Mouse (Mus musculus) right cerebral cortex, postnatal 4 days (tissue): Measurements from ENCODE around the gene Sdk1.
A peak's percentile ranks its signal among the peaks of the same experiment; 100 is the strongest.

Experiments used
- DNase-seq: peaks from one replicate; pipeline ENCODE4 v3.0.0-alpha.2; 2022

The Sdk1 gene

GRCm38 (mm10) chr5:141240841-141241543 is at the start of gene Sdk1:
Sdk1 (plus strand) TSS chr5:141241490.
- DNase-seq, result peak; percentile 98

DNA sequence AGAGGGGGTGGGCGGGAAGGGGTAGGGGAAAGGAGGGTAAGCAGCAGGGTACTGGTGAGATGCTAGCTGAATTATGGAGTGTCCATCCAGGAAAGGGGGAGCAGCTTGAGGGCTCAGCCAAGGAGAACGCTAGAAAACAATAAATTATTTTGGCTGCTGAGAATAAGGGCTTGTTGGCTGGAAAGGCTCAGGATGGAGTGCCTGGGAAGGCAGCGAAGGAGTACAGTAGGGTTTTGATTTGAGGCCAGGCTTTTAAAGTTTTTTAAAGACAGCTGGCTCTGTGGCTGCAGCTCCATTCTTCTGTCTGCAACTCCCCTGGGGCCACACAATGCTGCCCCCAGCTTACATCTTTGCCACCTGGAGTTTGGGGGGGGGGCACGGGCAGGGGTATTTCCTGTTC is 44.0 kb upstream of the Sdk1 start:
- no peak for DNase-seq

GRCm38 (mm10) chr5:141202276-141203065 is 38.8 kb upstream of the Sdk1 start:
- no peak for DNase-seq

DNA sequence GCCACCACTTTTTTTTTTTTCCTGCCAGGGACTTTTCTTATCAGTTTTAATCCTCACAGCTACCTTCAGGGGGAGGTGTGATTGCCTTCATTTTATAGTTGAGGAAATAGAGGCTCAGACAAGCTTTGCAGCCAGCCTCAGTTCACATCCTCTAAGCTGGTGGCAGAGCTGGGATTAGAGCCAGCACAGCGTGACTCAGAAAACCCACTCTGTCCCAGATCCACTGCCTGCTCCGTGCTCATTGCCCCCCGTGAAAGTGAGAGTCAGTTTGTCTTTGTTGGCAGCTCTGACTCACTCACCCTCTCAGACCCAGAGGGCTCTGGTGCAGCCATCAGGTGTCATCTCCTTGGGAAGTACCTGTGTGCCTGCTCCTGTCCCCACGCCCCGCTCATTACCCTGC is 34.2 kb upstream of the Sdk1 start:
- peak; percentile 4 for DNase-seq

DNA sequence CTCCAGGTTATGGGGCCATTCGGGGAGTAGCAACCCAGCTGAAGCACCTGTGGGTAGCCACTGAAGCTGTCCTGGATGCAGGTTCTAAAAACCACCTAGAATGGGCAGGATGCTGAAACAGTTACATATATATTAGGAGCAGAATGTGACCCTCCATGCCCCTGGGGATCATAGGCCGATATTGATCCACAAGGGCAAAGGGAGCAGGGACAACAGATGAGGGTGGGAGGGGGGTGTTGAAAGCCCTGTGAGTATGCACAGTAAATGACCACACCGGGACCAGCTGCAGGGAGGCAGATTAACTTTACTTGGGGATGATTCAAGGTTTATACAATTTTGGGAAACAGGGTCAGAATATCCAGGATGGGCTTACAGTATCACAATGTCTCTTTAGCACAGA is 16.0 kb upstream of the Sdk1 start:
- no peak for DNase-seq

DNA sequence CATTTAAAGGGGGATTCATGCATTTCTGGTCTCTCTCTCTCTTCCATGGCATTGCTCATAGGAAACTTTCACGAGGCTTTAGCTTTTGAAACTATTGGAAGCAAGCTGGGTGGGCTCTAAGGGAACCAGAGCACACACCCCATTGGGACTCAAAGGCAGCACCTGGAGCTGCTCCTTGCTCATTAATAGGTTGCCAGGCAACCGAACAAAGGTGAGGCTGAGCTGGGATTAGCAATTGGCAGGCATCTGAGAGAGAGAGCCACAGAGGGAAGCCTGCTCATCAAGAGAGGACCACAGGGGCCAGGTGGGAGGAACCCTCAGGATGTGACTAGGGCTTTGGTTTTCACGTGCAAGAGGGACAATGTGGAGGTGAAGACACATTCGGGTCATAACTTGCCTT is 7.0 kb upstream of the Sdk1 start:
- DNase-seq, result no peak

GRCm38 (mm10) chr5:141239401-141239800 is 1.9 kb upstream of the Sdk1 start:
- no peak for DNase-seq

DNA sequence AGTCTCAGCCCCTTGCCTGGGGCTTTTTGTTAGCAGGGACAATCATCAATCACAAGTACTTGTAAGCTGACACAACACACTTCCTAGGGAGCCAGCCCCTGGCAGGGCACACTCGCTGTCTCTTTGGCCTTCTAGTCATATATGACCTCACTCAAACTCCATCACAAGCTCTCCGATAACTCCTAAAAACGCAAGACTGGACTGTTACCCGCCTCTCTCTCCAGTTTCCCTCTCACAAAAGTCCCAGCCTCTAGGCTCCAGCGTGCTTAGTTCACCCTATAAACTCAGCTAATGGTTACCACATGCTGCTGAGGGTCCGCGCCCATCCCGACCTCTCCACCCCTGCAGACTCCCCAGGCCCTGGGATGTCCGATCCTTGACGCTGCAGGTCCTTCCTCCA is 849 bp upstream of the Sdk1 start:
- DNase-seq, result no peak

GRCm38 (mm10) chr5:141241645-141242284 is 475 bp downstream of the Sdk1 start:
- DNase-seq, result peak; percentile 14

- no peak for DNase-seq
These were observed 2.1 kb downstream of the Sdk1 start for GRCm38 (mm10) chr5:141243253-141243965.

DNA sequence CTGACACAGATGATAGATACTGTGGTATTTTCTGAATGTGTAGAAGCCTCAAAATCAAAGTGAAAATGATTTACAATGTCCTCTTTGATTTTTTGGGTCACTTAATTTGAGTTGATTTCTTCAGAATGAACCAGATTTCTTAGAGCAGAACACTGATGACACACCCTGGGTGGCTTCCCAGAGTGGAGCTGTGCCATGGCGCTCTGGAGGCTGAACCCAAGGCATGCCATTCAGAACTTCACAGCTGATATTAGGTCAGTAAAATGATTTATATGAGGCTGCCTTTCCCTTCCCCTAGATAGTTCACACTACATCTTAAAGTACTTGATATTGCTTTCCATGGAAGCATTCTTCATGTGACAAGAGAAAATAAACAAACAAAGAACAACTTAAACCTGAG is 23.0 kb downstream of the Sdk1 start:
- no peak for DNase-seq

DNA sequence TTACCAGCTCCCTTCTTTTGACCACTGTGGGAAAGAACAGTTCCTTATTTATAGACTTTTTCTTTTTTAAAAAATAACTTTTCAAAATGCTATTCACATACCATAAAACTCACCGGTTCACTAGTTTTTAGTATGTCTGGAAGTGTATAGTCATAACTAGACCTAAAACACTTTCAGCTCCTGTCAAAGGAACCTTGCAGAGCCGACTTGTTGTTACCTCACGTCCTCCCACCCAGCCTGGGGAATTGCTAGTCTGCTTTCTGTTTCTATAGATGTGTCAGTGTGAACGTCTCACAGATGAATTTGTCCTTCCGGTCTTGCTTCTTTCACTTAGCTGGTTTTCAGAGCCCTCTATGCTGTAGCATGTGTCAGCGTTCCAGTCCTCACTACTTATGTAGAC is 35.8 kb downstream of the Sdk1 start:
- DNase-seq, result no peak

- no peak for DNase-seq
These were observed 40.5 kb downstream of the Sdk1 start for GRCm38 (mm10) chr5:141281751-141282150.

GRCm38 (mm10) chr5:141289611-141290010 is 48.3 kb downstream of the Sdk1 start:
- DNase-seq, result no peak

DNA sequence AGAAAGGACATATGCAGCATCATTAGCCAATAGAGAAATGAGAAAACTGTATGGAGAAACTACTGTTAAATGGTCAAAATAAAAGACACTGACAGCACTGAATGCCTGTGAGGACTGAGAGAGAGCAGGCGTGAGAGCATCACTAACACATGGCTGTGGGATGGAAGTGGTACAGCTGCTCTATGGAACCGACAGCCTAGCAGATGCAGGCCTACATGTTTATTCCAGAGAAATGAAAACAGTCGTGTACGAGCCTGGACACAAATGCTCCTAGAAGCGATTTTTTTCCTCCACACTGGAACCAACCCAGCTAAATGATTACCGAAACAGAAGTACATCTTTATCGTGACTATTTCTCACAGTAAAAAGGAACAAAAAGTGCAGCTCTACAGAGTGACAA is 54.0 kb downstream of the Sdk1 start:
- no peak for DNase-seq

DNA sequence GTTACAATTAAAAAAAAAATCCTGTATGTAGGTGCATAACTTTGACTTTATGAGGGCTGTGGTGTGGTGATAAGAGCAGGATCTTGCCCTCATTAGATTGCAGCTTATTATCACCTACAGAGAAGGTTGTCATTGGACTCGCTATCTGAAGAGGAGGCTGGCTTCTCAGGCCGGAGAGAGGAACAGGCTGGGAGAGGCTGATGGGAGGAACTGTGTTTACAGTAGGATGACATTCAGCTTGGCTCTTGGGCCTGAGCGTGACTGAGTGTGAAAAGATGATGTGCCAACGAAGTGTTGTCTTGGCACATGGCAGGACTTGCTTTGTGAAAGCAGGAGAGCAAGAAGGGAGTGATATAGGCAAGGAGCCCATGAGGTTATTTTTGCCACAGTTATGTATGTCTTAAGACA is 61.0 kb downstream of the Sdk1 start:
- DNase-seq, result no peak

- no peak for DNase-seq
These were observed 62.5 kb downstream of the Sdk1 start for GRCm38 (mm10) chr5:141303746-141304145.

DNA sequence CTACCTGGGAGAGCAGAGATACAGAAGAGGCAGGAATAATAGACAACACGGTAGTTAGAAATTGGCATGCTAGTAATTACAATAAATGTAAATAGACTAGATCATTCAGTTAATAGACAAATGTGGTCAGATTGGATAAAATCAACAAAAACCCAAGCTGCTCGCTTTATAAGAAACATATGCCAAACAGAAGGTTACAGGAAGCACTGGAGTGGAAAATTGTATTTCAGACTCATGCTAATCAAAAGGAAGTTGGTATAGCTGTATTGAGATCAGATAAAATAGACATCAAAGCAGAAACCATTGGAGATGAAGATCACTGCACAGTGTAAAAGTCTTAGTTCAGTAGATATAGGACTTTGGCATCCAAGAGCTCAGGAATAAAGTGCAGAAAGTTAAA is 63.4 kb downstream of the Sdk1 start:
- DNase-seq, result no peak

- DNase-seq, result no peak
These were observed 69.4 kb downstream of the Sdk1 start for GRCm38 (mm10) chr5:141310641-141311040.

GRCm38 (mm10) chr5:141311801-141312200 is 70.5 kb downstream of the Sdk1 start:
- no peak for DNase-seq

GRCm38 (mm10) chr5:141312305-141312704 is 71.0 kb downstream of the Sdk1 start:
- no peak for DNase-seq

DNA sequence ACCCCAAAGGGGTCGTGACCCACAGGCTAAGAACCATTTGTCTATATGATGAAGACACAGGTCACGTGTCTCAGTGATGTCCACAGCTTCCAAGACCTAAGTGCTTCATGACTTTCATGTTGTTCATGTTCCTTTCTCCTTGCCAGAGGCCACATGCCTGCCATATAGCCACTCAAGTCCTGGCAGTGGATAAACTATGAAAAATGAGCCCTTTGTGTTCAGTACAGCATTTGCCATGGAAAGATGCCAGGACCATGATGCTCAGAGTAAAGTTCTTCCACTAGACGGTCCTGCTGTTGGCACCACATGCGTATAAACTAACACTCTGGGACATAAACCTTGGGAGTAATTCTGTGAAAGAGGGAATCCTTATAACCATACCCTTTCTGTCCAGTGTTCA is 75.8 kb downstream of the Sdk1 start:
- DNase-seq, result no peak

DNA sequence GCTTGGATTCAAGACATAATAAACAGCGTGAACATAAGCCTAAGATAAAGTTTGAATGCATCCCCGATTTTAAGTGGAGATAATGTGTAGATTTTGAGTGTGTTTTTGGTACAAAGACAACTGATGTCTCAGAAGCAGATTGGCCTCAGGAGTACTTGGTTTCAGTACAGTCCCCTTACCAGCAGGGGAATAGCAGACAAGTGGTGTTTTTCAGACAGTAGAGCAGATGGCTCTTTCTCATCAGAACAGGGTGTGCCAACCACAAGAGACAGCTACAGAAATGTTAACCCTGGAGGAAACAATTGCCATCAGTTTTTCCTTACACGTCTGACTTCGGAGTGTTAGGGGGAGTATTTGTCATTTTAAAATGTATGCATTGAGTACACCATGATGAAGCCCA is 83.6 kb downstream of the Sdk1 start:
- no peak for DNase-seq
